Mouse (Mus musculus): Measurements from ENCODE around the gene Jakmip3. TPM values are rescaled to one million over a fixed set of nuclear protein-coding genes. Genes with fewer than 3 reads are reported as not detected.

The Jakmip3 gene
- polyA plus RNA-seq, 1 experiment from 2014 or later = 5.5 TPM

DNA sequence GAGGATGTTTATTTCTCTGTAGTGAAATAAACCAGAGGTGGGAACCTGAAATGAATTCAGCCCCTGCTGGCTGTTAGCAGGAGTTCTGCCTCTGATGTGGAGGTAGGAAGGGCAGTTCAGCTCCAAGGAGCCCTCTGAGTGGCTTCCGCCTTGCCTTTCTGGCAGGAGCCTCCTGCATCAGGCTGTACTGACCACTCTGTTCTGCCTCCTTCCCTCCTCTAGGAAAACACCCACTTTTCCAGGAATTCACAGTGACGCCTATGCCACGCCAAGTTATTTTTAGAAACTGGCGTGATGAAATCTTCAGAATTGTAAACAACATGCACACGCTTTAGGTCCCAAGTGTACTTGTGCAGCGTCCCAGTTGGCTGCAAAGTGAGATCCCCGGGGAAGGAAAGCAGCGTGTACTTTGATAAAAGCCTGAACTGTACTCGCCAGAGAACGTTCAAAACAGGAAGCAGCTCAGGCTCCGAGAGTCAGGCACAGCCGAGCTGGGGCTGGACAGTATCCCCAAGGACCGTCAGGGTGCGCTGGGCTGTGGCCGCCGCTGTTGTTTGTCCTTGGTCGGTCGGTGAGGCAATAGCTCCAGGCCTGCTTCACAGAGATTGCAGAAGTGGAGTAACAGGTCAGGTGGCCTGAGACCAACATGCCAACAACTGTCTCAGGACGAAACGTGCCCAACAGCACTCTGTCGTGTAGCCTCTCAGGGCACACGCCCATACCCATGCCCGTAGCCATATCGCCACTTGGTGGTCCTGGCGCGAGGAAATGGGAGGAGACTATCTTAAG lies 21.2 kb upstream of the Jakmip3 start:
- Histone ChIP-seq H3K4me3 (peak overlapping the region; percentile 24), H3K9ac (peak overlapping the region; percentile 26; the same call in 1 of the 2 replicates), H3K27me3 (replicated peaks) (0 out of 2 replicates have a peak, but pooled peaks cover 6% of the 10 kb centered on the region), H3K36me3 (no peaks in the 10 kb centered on the region), H3K4me1 (0 out of 2 replicates have a peak, but pooled peaks cover 5% of the 10 kb centered on the region), H3K27ac (no peak overlapping the region), H3K9me3 (no peaks in the 10 kb centered on the region), H3K4me2 (replicated peaks) (peak overlapping the region; percentile 63)
- no peak for ATAC-seq (ENCODE audit: low FRiP score, low read depth)
- 5% methylated on average over 26 of the region's 26 CpGs for WGBS

GRCm38 (mm10) chr7:138921611-138922010 lies 18.9 kb upstream of the Jakmip3 start:
- H3K9me3 ChIP-seq = no peaks in the 10 kb centered on the region
- 0 out of 2 replicates have a peak, but pooled peaks cover 6% of the 10 kb centered on the region for H3K27me3 ChIP-seq (replicated peaks)
- H3K4me3 ChIP-seq = no peak overlapping the region
- H3K4me1 ChIP-seq = 0 out of 2 replicates have a peak, but pooled peaks cover 5% of the 10 kb centered on the region
- no peak overlapping the region for H3K9ac ChIP-seq
- H3K4me2 ChIP-seq (replicated peaks) = no peak overlapping the region
- H3K36me3 ChIP-seq = no peaks in the 10 kb centered on the region
- H3K27ac ChIP-seq = no peak overlapping the region
- WGBS = 95% methylated on average over 8 of the region's 8 CpGs
- ATAC-seq (ENCODE audit: low FRiP score, low read depth) = no peak

- 13% methylated on average over 3 of the region's 3 CpGs for WGBS
- Histone ChIP-seq H3K9me3 (no peaks in the 10 kb centered on the region), H3K9ac (no peak overlapping the region), H3K36me3 (no peaks in the 10 kb centered on the region), H3K4me3 (no peak overlapping the region), H3K27ac (no peak overlapping the region), H3K4me1 (0 out of 2 replicates have a peak, but pooled peaks cover 5% of the 10 kb centered on the region), H3K27me3 (replicated peaks) (0 out of 2 replicates have a peak, but pooled peaks cover 6% of the 10 kb centered on the region), H3K4me2 (replicated peaks) (no peak overlapping the region)
- no peak for ATAC-seq (ENCODE audit: low FRiP score, low read depth)
These were observed 16.6 kb upstream of the Jakmip3 start for GRCm38 (mm10) chr7:138923756-138924425.

DNA sequence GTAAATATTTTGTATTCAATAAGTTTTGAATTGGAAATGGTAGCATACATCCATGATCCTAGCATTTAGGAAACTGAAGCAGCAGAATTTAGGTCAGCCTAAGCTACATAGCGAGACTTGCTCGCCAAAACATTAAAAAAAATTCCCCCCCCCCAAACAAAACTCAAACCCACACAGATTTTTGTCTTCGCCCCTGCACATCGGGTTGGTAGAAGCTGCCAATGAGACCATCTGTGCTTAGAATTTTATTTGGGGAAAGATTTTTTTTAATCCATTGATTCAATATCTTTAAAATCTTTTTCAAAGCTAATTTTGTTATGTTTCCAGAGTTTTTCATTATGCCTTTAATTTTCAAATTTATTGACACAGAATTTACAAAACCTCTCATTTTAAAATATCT lies 12.1 kb upstream of the Jakmip3 start:
- Histone ChIP-seq H3K27ac (no peak overlapping the region), H3K4me1 (no peaks in the 10 kb centered on the region), H3K27me3 (replicated peaks) (no peaks in the 10 kb centered on the region), H3K9ac (no peak overlapping the region), H3K4me2 (replicated peaks) (no peak overlapping the region), H3K9me3 (no peaks in the 10 kb centered on the region), H3K36me3 (no peaks in the 10 kb centered on the region), H3K4me3 (no peak overlapping the region)
- ATAC-seq (ENCODE audit: low FRiP score, low read depth) = no peak
- WGBS = 95% methylated on average over 4 of the region's 4 CpGs

DNA sequence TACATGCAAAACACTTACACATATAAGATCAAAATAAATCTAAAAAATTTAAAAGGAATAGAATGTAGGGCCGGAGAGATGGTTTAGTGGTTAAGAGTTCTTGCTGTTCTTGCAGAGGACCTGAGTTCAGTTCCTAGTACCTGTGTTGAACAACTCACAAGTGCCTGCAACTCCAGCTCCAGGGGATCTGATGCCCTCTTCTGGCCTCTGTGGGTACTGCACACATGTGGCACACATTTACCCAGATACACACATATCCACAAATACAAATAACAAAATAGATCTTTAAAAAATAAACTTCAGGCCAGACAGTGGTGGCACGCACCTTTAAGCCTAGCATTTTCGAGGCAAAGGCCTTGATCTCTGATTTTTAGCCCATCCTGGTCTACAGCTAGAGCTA lies 6.0 kb upstream of the Jakmip3 start:
- no peaks in the 10 kb centered on the region for H3K4me1 ChIP-seq
- no peak overlapping the region for H3K9ac ChIP-seq
- 91% methylated on average over 3 of the region's 3 CpGs for WGBS
- peaks cover 10% of the 10 kb centered on the region; the same call in 1 of the 2 replicates for H3K9me3 ChIP-seq
- ATAC-seq (ENCODE audit: low FRiP score, low read depth) = no peak
- no peaks in the 10 kb centered on the region for H3K36me3 ChIP-seq
- no peak overlapping the region for H3K4me2 ChIP-seq (replicated peaks)
- H3K4me3 ChIP-seq = no peak overlapping the region
- no peak overlapping the region for H3K27ac ChIP-seq
- H3K27me3 ChIP-seq (replicated peaks) = peaks cover 14% of the 10 kb centered on the region

- peaks cover 8% of the 10 kb centered on the region for H3K4me1 ChIP-seq
- no peak for ATAC-seq (ENCODE audit: low FRiP score, low read depth)
- no peak overlapping the region for H3K4me3 ChIP-seq
- no peak overlapping the region for H3K4me2 ChIP-seq (replicated peaks)
- 83% methylated on average over 7 of the region's 7 CpGs for WGBS
- H3K9me3 ChIP-seq = peaks cover 10% of the 10 kb centered on the region; the same call in 1 of the 2 replicates
- H3K9ac ChIP-seq = no peak overlapping the region
- H3K27ac ChIP-seq = no peak overlapping the region
- H3K27me3 ChIP-seq (replicated peaks) = peaks cover 58% of the 10 kb centered on the region
- H3K36me3 ChIP-seq = no peaks in the 10 kb centered on the region
These were observed 1.5 kb upstream of the Jakmip3 start for GRCm38 (mm10) chr7:138938991-138939390.

- Histone ChIP-seq H3K9me3 (0 out of 2 replicates have a peak, but pooled peaks cover 4% of the 10 kb centered on the region), H3K27me3 (replicated peaks) (peaks cover 59% of the 10 kb centered on the region), H3K4me1 (peaks cover 8% of the 10 kb centered on the region), H3K36me3 (no peaks in the 10 kb centered on the region), H3K4me3 (peak overlapping the region; percentile 46), H3K9ac (peak overlapping the region; percentile 53; the same call in 1 of the 2 replicates), H3K4me2 (replicated peaks) (peak overlapping the region; percentile 87), H3K27ac (no peak overlapping the region)
- peak; percentile 63; the same call in 1 of the 2 replicates for ATAC-seq (ENCODE audit: low FRiP score, low read depth)
- WGBS = under 1% methylated on average over 17 of the region's 17 CpGs
These were observed 296 bp upstream of the Jakmip3 start for GRCm38 (mm10) chr7:138940256-138940611.

DNA sequence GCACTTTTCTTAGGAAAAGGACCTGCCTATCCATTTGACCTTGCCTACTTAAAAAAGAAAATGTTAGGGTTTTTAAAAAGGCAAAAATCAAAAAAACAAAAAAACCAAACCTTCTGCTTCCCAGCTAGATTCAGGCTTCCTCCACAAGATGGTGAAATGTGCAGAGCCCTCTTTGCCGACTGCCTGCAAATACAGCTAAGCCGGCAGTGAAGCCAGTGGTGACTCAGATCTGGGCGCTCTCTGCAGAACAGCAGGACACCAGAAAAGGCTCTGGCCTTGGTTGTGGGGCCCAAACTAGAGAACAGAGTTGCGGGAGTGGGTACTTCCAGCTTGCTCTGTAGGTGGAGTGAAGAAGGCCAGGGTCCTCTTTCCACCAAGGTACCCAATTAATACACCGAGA lies 1.0 kb downstream of the Jakmip3 start:
- 29% methylated on average over 5 of the region's 5 CpGs for WGBS

GRCm38 (mm10) chr7:138942301-138942700 lies 1.8 kb downstream of the Jakmip3 start:
- 83% methylated on average over 1 of the region's 1 CpGs for WGBS
- Histone ChIP-seq H3K4me2 (replicated peaks) (no peak overlapping the region), H3K27me3 (replicated peaks) (peaks cover 59% of the 10 kb centered on the region)

More for the DNA sequence above, 1.0 kb downstream of the Jakmip3 start:
- H3K4me2 ChIP-seq (replicated peaks) = peak overlapping the region; percentile 87
- peaks cover 59% of the 10 kb centered on the region for H3K27me3 ChIP-seq (replicated peaks)
- H3K27ac ChIP-seq = no peak overlapping the region
- H3K4me1 ChIP-seq = peaks cover 8% of the 10 kb centered on the region
- no peak overlapping the region for H3K9ac ChIP-seq
- no peaks in the 10 kb centered on the region for H3K9me3 ChIP-seq
- H3K4me3 ChIP-seq = peak overlapping the region; percentile 46
- H3K36me3 ChIP-seq = no peaks in the 10 kb centered on the region
- no peak for ATAC-seq (ENCODE audit: low FRiP score, low read depth)

DNA sequence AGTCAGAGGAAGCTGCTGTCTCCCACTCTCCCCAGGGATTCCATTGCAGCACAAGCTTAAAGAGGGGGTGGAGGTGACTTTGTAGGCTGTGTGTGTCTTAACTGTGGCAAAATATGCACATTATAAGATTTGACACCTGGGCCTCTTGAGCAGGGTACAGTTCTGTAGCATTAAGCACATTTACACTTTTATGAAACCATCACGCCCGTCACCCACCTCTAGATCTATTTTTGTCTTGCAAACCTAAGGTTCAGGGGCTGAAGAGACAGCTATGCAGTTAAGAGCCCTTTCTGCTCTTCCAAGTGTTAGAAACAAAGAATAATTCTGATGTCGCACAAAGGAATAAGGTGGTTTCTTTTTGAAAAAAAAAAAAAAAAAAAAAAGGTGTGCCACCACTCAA lies 5.1 kb downstream of the Jakmip3 start:
- no peaks in the 10 kb centered on the region for H3K9me3 ChIP-seq
- no peak overlapping the region for H3K27ac ChIP-seq
- H3K9ac ChIP-seq = no peak overlapping the region
- H3K4me3 ChIP-seq = no peak overlapping the region
- ATAC-seq (ENCODE audit: low FRiP score, low read depth) = no peak
- WGBS = 69% methylated on average over 3 of the region's 3 CpGs
- H3K27me3 ChIP-seq (replicated peaks) = peaks cover 34% of the 10 kb centered on the region
- peaks cover 5% of the 10 kb centered on the region for H3K4me1 ChIP-seq
- H3K4me2 ChIP-seq (replicated peaks) = no peak overlapping the region
- no peaks in the 10 kb centered on the region for H3K36me3 ChIP-seq

More at GRCm38 (mm10) chr7:138942301-138942700, 1.8 kb downstream of the Jakmip3 start:
- Histone ChIP-seq H3K27ac (no peak overlapping the region), H3K36me3 (no peaks in the 10 kb centered on the region), H3K4me3 (no peak overlapping the region), H3K4me1 (peaks cover 8% of the 10 kb centered on the region), H3K9me3 (no peaks in the 10 kb centered on the region), H3K9ac (no peak overlapping the region)
- no peak for ATAC-seq (ENCODE audit: low FRiP score, low read depth)

GRCm38 (mm10) chr7:138947741-138948140 lies 7.2 kb downstream of the Jakmip3 start:
- no peaks in the 10 kb centered on the region for H3K9me3 ChIP-seq
- H3K36me3 ChIP-seq = no peaks in the 10 kb centered on the region
- no peak overlapping the region for H3K4me2 ChIP-seq (replicated peaks)
- no peak overlapping the region for H3K9ac ChIP-seq
- 76% methylated on average over 8 of the region's 8 CpGs for WGBS
- ATAC-seq (ENCODE audit: low FRiP score, low read depth) = no peak
- H3K4me1 ChIP-seq = no peaks in the 10 kb centered on the region
- H3K27me3 ChIP-seq (replicated peaks) = peaks cover 13% of the 10 kb centered on the region
- no peak overlapping the region for H3K27ac ChIP-seq
- H3K4me3 ChIP-seq = no peak overlapping the region

DNA sequence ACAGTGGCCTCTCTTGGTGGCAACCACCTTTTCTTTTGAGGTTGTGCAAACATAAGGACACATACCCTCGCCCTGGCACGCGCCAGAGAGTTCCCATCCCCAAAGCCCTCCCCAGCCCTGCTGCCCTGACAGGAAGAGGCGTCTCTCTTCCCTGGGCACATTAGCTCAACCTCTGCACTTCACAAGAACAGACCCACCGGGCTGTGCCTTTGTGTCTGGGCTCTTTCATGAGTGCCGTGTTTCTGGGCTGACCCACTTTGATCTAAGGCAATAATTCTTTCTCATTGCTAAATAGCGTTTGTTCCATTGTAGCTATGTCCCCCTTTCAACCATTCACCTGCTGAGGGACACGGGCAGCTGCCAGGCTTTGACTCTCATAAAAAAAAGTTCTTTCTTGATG lies 7.8 kb downstream of the Jakmip3 start:
- Histone ChIP-seq H3K4me1 (no peaks in the 10 kb centered on the region), H3K9ac (no peak overlapping the region), H3K36me3 (no peaks in the 10 kb centered on the region), H3K4me2 (replicated peaks) (no peak overlapping the region), H3K4me3 (no peak overlapping the region), H3K27me3 (replicated peaks) (peaks cover 7% of the 10 kb centered on the region), H3K9me3 (no peaks in the 10 kb centered on the region), H3K27ac (no peak overlapping the region)
- 9% methylated on average over 8 of the region's 8 CpGs for WGBS
- ATAC-seq (ENCODE audit: low FRiP score, low read depth) = no peak
